Mouse (Mus musculus) heart, adult 2 months (tissue): ENCODE results near the gene Pkd1l3.

Experiments used
- CTCF ChIP-seq: fragments of 200-600 bp; IDR thresholded peaks from 2 replicates; pipeline ENCODE4 v1.8.1; 2022; ENCODE audit warnings: antibody characterized with exemption, mild to moderate bottlenecking, moderate library complexity
- EP300 ChIP-seq: fragments of 200-500 bp; IDR thresholded peaks from 2 replicates; pipeline ENCODE4 v1.6.1; 2011; ENCODE audit warnings: low read depth, low read length, control low read depth; ENCODE audit not compliant: insufficient read depth
- POLR2A ChIP-seq: fragments of 200-500 bp; IDR thresholded peaks from 2 replicates; pipeline ENCODE4 v1.6.1; 2011; ENCODE audit warnings: mild to moderate bottlenecking, low read depth, low read length, control low read depth; ENCODE audit not compliant: insufficient read depth

GRCm38 (mm10) chr8:109693146-109693900, 79.0 kb downstream of the Pkd1l3 start, which contains the start of gene Ist1:
- TF ChIP-seq CTCF (no peak), POLR2A (peak; percentile 95), EP300 (peak; percentile 98)
